Mouse (Mus musculus): ENCODE measurements around the gene Nup62. TPM values are rescaled to one million over a fixed set of nuclear protein-coding genes. Genes with fewer than 3 reads are reported as not detected.

Gene Nup62
- polyA plus RNA-seq, 1 experiment, result 29.3 TPM

Other genes starting within 250 kb of the Nup62 start
- gene Napsa, start 243.7 kb upstream of the Nup62 start, polyA plus RNA-seq (2012; rRNA removed), result 0.40 and 0.54 TPM in 2 replicates
- gene Kcnc3, start 225.4 kb upstream of the Nup62 start, polyA plus RNA-seq (2012; rRNA removed), result 47.9 and 49.9 TPM in 2 replicates
- 17.5 and 18.6 TPM in 2 replicates for gene Myh14, start 145.2 kb upstream of the Nup62 start, polyA plus RNA-seq (2012; rRNA removed)
- not detected in 2 replicates for gene Izumo2, start 107.3 kb upstream of the Nup62 start, polyA plus RNA-seq (2012; rRNA removed)
- gene Vrk3, start 67.7 kb upstream of the Nup62 start, polyA plus RNA-seq (2012; rRNA removed), result 33.9 and 38.2 TPM in 2 replicates
- 0.55 and 0.62 TPM in 2 replicates for gene Zfp473, start 65.0 kb upstream of the Nup62 start, polyA plus RNA-seq (2012; rRNA removed)
- gene Il4i1, start 299 bp downstream of the Nup62 start, polyA plus RNA-seq (2012; rRNA removed), result 1.3 and 2.2 TPM in 2 replicates
- 24.2 and 35.6 TPM in 2 replicates for gene Atf5, start 570 bp downstream of the Nup62 start, polyA plus RNA-seq (2012; rRNA removed)
- gene Akt1s1, start 32.9 kb downstream of the Nup62 start, polyA plus RNA-seq (2012; rRNA removed), result 87.0 and 108 TPM in 2 replicates
- gene Tbc1d17, start 33.0 kb downstream of the Nup62 start, polyA plus RNA-seq (2012; rRNA removed), result 84.3 and 106 TPM in 2 replicates
- gene Pnkp, start 41.1 kb downstream of the Nup62 start, polyA plus RNA-seq (2012; rRNA removed), result 42.3 and 44.9 TPM in 2 replicates
- gene Ptov1, start 53.7 kb downstream of the Nup62 start, polyA plus RNA-seq (2012; rRNA removed), result 408 and 469 TPM in 2 replicates
- gene Med25, start 76.6 kb downstream of the Nup62 start, polyA plus RNA-seq (2012; rRNA removed), result 123 and 130 TPM in 2 replicates
- gene Fuz, start 80.0 kb downstream of the Nup62 start, polyA plus RNA-seq (2012; rRNA removed), result 30.4 and 32.4 TPM in 2 replicates
- 216 and 254 TPM in 2 replicates for gene Ap2a1, start 113.4 kb downstream of the Nup62 start, polyA plus RNA-seq (2012; rRNA removed)
- gene Tsks, start 127.1 kb downstream of the Nup62 start, polyA plus RNA-seq (2012; rRNA removed), result 1.4 TPM in 2 replicates
- gene Cpt1c, start 158.8 kb downstream of the Nup62 start, polyA plus RNA-seq (2012; rRNA removed), result 151 TPM in 2 replicates
- 217 and 232 TPM in 2 replicates for gene Prmt1, start 170.5 kb downstream of the Nup62 start, polyA plus RNA-seq (2012; rRNA removed)
- gene Irf3, start 181.6 kb downstream of the Nup62 start, polyA plus RNA-seq (2012; rRNA removed), result 88.4 and 88.6 TPM in 2 replicates
- 5.4 and 5.9 TPM in 2 replicates for gene Bcl2l12, start 182.6 kb downstream of the Nup62 start, polyA plus RNA-seq (2012; rRNA removed)
- gene Scaf1, start 200.3 kb downstream of the Nup62 start, polyA plus RNA-seq (2012; rRNA removed), result 126 and 127 TPM in 2 replicates
- 27.6 and 32.5 TPM in 2 replicates for gene Rras, start 201.9 kb downstream of the Nup62 start, polyA plus RNA-seq (2012; rRNA removed)
- 20.5 and 22.4 TPM in 2 replicates for gene Prr12, start 236.8 kb downstream of the Nup62 start, polyA plus RNA-seq (2012; rRNA removed)
- gene Nosip, start 246.3 kb downstream of the Nup62 start, polyA plus RNA-seq (2012; rRNA removed), result 81.7 and 86.5 TPM in 2 replicates
- gene Prrg2, start 246.6 kb downstream of the Nup62 start, polyA plus RNA-seq (2012; rRNA removed), result 15.5 and 15.6 TPM in 2 replicates